Mouse (Mus musculus) testis, adult 2 months (tissue): Measurements from ENCODE around the gene Fndc3a.

Experiments used
- CTCF ChIP-seq: fragments of 200-500 bp; IDR thresholded peaks from 2 replicates; pipeline ENCODE4 v1.5.1; 2012; ENCODE audit warnings: low read depth, mild to moderate bottlenecking, inconsistent platforms, low read length, moderate library complexity; ENCODE audit not compliant: control insufficient read depth, insufficient read depth, insufficient replicate concordance
- POLR2A ChIP-seq: fragments of 200-500 bp; IDR thresholded peaks from 2 replicates; pipeline ENCODE4 v1.6.1; 2012; ENCODE audit warnings: low read depth, mild to moderate bottlenecking, inconsistent platforms, low read length, moderate library complexity; ENCODE audit not compliant: control insufficient read depth

- TF ChIP-seq CTCF (no peak), POLR2A (no peak)
Observed at GRCm38 (mm10) chr14:72582979-72583378, 126.8 kb downstream of the Fndc3a start.
